Mouse (Mus musculus) 3T3-L1 (cell line): ENCODE results near the gene Adamts4.

Experiments
- DNase-seq: peaks from one replicate; pipeline ENCODE4 v3.0.0-alpha.2; 2015; ENCODE audit warnings: low read depth, low spot score

Gene Adamts4

DNA sequence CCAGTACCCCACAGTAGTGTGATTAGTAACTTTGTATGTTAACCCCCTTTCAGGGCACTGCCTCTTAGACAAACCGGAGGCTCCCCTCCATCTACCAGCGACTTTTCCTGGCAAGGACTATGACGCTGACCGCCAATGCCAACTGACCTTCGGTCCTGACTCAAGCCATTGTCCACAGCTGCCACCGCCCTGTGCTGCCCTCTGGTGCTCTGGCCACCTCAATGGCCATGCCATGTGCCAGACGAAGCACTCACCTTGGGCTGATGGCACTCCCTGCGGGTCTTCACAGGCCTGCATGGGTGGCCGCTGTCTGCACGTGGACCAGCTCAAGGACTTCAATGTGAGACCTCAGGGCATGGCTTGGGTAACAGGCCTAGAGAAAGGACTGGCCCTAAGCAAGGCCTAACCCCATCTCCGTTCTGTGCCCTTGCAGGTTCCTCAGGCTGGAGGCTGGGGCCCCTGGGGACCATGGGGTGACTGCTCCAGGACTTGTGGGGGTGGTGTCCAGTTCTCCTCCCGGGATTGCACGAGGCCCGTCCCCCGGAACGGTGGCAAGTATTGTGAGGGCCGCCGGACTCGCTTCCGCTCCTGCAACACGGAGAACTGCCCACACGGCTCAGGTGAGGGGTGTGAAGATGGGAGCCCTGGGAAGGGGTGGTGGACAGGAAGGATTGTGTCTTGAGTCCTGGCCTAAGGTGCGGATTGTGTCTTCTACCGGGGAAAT lies 6.0 kb downstream of the Adamts4 start:
- DNase-seq = no peak

DNA sequence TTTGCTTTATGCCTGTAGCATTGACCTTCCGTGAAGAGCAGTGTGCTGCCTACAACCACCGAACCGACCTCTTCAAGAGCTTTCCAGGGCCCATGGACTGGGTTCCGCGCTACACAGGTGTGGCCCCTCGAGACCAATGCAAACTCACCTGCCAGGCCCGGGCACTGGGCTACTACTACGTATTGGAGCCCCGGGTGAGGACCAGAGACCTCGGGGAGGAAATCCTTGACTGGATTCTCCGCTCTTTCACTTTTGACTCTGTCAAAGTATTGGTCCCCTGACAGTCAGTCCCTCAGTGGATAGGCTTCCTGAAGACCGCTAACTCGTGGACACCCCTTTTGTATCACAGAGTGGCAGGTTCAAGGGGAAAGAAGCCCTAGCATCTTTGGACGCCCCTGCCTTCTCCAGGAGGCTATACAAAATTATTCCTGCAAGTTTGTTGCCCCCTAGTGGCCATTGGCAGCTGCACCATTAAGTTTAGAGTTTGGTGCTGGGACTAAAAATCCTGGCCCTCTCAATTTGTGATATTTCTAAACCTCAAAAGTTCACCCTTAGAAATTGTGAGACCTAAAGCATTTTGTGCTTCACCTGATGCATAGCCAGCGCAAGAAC lies 6.8 kb downstream of the Adamts4 start:
- peak; percentile 85 for DNase-seq

GRCm38 (mm10) chr1:171257781-171258180 lies 7.6 kb downstream of the Adamts4 start:
- no peak for DNase-seq

DNA sequence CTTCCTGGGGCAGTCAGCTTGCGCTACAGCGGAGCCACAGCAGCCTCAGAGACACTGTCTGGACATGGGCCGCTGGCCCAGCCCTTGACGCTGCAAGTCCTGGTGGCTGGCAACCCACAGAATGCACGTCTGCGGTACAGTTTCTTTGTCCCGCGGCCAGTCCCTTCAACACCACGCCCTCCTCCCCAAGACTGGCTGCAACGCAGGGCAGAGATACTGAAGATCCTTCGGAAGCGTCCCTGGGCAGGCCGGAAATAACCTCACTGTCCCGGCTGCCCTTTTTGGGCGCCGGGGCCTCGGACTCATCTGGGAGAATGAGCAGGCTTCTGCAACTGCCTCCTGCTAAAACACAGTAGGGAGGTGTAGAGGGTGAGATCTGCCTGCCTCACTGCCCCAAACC lies 8.7 kb downstream of the Adamts4 start:
- DNase-seq = no peak

- peak; percentile 19 for DNase-seq
Measured at GRCm38 (mm10) chr1:171260316-171260715, 10.1 kb downstream of the Adamts4 start.

DNA sequence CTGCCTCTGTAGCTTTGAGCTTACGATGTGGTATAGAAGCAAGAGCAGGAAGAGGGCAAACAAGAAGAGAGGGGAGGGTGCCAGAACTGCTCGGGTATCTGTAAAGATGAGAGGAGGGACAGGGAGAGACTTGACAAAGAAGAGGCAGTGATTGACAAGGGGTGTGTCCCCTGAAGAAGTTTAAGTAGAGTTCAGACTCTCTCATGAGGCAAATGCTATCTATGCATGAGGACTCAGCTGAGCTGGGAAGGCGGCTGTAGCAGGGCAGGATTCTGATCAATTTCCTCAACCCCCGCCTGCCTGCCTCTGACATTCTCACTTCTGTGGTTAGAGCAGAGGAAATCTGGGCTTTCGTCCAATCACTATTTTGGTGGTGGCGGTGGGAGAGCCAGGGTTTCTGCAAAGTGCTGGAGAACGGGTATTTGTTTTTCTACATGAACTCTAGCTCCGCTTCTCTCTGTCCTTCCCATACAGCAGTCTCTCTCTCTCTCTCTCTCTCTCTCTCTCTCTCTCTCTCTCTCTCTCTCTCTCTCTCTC lies 12.4 kb downstream of the Adamts4 start:
- DNase-seq = peak; percentile 94

- peak; percentile 91 for DNase-seq
Measured at GRCm38 (mm10) chr1:171263185-171263611, 13.0 kb downstream of the Adamts4 start.

- peak; percentile 57 for DNase-seq
Measured at GRCm38 (mm10) chr1:171263666-171264461, 13.6 kb downstream of the Adamts4 start.

- DNase-seq = no peak
Measured at GRCm38 (mm10) chr1:171265971-171266744, 15.9 kb downstream of the Adamts4 start.

GRCm38 (mm10) chr1:171268341-171268740 lies 18.1 kb downstream of the Adamts4 start:
- peak; percentile 66 for DNase-seq

DNA sequence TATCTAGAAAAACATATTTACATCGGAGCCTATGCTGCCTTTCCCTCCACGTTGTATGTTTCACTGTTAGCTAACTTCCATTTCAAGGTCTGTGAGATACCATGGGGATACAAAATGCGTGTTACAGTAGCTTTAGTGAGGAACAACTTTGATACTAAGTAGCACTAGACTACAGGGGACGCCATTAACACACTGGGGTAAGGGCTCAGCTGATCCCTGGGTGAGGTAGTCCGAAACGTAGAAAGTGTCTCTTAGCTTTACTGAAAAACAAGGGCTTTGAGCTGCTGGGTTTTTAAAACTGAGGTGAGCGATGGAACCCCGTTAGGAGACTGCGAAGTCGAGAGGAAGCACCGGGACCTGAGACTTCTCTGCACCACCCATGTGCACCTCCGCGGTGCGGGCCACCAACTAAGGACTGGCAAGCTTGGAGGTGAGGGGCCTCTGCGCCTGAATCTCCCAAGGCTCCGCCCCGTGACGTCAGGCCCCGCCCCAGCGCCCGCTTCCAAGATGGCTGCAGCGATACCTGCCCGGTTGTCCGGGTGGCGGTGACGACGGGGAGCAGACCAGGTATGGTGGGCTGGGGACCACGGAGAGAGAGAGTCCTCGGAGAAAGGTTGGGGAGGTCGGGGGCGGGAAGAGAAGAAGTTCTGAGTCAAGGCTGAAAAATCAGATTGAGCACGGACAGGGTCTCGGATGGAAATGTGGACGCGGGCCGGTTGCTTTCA lies 19.8 kb downstream of the Adamts4 start, which contains the start of gene B4galt3:
Gene B4galt3, plus strand, starts transcription at position 481 of the 725 bp plus-strand sequence.
- peak; percentile 81 for DNase-seq

DNA sequence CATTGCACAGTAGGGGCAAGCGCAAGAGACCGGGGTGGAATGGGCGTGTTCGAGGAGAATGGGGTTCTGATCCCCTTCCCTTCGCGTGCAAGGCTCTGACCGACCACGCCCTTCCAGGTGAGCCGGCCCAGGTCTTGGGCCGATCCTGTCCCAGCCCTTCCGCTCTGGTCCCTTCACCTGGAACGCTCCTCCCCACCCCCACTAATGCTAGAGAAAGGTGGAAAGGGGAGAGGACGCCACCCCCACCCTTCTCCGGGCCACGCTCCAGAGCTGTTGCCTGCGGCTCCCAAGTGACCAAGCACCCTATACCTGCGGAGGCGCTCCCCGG lies 20.3 kb downstream of the Adamts4 start:
- DNase-seq = peak; percentile 17

DNA sequence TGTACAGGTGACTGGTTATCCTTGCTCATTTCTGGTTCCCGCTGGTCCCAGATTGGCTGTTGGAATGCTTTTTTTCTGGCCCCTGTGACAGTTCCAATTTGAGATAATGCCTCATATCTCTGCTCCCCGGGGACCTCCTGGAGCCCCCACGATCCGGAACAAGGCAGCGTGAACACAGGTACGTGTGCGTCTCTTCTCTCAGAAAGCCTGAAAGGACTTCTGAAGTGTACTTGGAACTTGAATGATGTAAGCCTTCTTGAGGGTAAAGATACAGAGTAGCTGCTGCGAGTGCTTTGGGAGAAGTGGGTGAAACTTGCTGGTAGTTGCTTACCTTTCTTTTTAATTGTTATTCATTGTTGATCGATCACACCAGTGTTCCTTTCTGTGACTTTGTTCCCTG lies 21.0 kb downstream of the Adamts4 start:
- DNase-seq = no peak

DNA sequence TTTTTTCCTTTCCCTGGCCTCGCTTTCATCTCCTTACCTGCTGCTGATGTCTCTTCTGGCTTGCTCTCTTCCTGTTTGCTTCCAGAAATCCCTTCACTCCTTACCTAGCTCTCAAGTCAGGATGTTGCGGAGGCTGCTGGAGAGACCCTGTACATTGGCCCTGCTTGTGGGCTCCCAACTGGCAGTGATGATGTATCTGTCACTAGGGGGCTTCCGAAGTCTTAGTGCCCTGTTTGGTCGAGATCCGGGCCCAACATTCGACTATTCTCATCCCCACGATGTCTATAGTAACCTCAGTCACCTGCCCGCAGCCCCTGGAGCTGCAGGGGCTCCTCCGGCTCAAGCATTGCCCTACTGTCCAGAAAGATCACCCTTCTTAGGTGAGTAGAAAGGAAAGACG lies 21.4 kb downstream of the Adamts4 start:
- DNase-seq = no peak

DNA sequence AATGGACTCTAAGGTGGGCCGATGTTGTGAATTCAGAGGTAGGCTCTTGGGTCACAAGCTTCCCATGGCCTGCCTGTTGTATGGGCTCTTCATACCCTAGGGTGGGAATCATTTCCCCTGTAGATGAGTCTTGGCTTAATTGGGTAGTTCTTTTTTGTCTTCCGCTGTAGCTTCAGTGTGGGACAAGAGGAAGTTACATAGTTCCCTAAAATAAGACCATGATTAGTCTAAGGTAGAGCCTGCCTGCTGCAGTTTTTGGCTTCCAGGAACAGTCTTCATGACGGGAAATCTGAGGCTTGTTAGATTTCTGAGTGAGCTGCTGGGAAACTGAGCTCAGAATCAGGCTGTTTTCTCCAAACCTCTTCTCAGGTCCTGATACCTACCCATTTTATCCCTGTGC lies 21.9 kb downstream of the Adamts4 start:
- DNase-seq = no peak

DNA sequence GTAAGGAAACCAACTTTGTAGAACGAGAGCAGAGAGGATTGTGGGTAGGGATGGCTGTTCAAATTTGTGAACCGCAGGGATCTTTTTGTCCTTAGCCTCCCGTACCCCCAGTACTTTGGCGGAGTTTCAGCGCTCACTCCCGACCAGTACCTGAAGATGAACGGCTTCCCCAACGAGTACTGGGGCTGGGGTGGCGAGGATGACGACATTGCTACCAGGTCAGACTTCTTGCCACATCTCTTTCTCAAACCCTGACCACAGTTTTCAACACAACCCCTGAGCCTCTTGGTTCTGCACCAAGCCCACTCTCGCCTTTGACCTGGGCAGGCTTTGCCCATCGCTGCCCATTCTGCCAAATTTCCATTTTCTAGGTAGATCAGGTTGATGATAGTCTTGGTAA lies 23.9 kb downstream of the Adamts4 start:
- no peak for DNase-seq

GRCm38 (mm10) chr1:171275144-171275734 lies 25.0 kb downstream of the Adamts4 start:
- no peak for DNase-seq

DNA sequence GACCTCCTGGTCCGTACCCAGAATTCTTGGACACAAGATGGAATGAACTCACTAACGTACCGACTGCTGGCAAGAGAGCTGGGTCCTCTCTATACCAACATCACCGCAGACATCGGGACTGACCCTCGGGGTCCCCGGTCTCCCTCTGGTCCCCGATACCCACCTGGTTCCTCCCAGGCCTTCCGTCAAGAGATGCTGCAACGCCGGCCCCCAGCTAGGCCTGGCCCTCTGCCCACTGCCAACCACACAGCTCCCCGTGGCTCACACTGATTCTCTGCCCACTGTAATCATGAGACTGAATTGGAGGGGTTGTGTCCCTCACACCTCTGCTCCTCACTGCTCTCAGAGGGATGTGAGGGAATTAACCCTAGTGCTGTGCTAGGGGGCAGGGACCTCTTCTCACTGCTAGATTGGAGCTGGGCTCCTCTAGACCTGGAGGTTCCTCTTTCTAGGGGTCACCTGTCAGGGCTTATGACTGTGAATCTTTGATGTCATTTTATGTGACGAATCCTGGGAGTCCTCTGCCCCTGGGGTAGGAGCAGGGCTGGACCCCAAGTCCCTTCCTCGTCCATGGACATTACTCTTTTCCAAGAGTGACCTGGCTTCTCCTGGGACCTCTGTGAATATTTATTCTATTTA lies 26.0 kb downstream of the Adamts4 start:
- no peak for DNase-seq

DNA sequence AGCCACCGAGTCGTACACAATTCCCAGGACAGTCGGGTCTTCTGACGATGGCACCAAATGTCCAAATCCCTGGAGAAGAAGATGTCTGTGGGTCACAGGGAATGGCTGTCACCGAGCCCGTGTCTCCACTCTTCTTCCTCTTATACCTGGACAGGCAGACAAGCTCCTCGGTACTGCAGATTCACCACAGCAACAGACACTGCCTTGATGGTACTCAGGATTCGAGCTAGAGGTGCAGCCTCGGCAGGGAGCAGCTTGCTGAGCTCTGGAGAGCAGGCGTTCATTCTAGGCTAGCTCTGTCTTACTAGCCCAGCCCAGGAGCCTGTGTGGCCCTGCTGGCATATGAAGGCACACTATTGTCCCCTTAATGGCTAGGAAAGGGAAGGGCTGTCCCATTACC lies 27.5 kb downstream of the Adamts4 start:
- no peak for DNase-seq

DNA sequence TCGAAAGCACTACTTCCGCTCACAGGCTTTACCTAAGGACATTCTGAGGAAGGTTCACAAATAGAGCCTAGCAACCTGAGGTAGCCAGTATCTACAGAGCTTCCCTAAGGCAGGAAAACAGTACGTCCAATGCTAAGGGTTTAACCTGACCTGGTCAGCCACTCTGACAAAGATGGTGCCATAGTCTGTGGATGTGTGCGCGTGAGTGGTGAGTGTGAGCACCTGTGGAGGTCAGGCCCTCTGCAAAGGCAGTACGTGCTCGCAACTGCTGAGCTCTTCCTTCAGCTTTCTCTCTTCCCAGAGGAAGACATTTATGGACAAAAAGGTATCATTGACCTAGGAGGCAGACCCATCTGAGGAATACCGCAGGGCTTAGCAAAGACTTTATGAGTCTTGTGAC lies 28.2 kb downstream of the Adamts4 start:
- no peak for DNase-seq
